Mouse (Mus musculus) urinary bladder, postnatal 14 days (tissue): Measurements from ENCODE around the gene Olfr1245.
"Not testable (repeated sequence)": the region's sequence is repeated elsewhere in the genome, so short reads cannot be mapped to it uniquely, and the experiment has no call there.

Experiments
- DNase-seq: peaks from one replicate; pipeline ENCODE4 v3.0.0; 2021; ENCODE audit warnings: low spot score

Gene Olfr1245

DNA sequence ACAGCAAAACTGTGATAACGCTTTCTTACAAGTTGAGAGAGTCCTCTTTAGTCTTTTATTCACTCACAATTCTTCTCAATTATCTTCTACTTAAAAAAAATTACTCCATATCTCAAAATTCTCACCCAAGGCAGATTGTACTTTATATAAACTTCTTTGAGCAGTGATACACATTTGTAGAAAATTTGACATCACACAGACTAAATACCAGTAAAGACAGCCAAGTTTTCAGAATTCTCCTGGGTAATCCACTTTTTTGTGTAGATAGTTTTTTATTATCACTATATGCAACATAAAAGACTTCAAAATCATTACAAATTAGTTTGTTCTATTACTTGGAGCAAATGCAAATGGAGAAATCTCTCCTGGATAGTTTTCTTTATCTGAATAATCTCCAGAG, at the start of gene Olfr1245:
Olfr1245 (minus strand) TSS at position 101 of the 400 bp plus-strand sequence.
- no peak for DNase-seq

GRCm38 (mm10) chr2:89618145-89618544, 39.9 kb upstream of the Olfr1245 start, which contains the start of gene Olfr1248:
Olfr1248 (minus strand) TSS chr2:89618245.
- DNase-seq, result not testable (repeated sequence)

DNA sequence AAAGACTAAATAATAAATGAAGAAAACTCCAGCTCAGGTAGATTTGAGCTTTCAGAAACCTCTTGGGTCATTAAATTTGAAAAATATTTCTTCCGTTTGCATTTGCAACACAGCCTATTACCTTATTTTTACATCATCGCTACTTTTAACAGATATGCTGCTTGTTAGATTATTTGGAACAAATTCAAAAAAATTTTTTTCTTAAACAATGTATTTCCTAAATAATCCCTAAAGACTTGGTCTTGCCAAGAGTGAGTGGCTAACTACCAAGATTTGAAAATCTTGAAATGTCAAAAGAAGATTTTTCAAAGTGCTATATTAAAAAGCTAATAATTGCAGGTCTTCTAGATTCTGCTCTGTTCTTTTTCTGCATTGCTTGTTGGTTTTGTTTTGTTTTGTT, 35.8 kb upstream of the Olfr1245 start, which contains the start of gene Olfr1247:
Olfr1247 (minus strand) TSS at position 101 of the 400 bp plus-strand sequence.
- DNase-seq, result no peak

DNA sequence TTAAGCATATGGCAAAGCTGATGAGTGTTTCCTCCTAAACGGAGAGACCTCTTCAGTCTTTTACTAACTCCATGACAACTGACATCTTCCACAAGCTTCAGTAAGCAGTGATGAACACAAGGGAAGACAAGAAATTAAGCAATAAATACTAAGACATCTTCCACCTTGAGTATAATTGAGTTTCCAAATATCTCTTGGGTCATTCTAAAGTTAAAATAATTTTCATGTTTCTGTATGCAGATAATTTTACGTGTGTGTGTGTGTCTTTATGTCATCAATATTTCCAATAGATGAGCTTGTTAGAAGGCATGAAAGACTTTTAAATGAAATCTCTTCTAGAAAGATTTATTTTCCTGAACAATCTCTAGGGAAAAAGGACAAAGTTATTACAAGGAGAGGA, 14.8 kb upstream of the Olfr1245 start, which contains the start of gene Olfr1246:
Olfr1246 (minus strand) TSS at position 101 of the 400 bp plus-strand sequence.
- no peak for DNase-seq

GRCm38 (mm10) chr2:89562706-89563105, 15.5 kb downstream of the Olfr1245 start:
- DNase-seq, result not testable (repeated sequence)

DNA sequence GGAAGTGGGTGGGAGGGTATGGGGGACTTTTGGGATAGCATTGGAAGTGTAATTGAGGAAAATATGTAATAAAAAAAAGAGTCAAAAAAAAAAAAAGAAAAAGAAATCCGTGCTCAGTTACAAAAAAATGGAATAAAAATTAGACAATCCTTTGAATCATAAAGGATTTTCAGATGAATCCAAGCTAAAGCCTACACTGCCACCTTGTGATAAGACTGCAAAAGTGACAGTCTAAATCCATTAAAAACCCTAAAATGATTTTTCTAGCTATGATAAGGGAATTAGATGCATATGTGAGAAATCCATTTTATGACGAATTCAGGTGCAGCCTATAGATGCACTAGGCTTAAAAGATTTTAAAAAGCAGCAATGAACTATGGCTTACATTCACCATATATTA, 33.7 kb downstream of the Olfr1245 start:
- no peak for DNase-seq

DNA sequence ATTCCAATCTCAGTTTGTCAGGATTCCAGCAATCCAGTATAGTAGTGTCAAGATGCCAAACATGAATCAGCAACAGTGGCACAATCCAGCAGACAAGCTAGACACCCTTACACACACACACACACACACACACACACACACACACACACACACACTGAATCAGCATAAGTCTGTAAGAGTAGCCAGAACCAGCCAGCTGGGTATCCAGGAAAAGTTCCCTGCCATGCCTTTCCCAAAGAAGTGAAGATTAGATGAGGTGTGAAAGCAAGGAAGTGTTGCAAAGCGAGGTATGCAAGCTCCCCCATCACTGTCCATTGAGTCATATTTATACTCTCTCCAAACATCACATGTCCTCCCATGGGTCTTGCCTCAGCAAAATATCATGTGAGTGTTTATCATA, 38.3 kb downstream of the Olfr1245 start:
- no peak for DNase-seq

DNA sequence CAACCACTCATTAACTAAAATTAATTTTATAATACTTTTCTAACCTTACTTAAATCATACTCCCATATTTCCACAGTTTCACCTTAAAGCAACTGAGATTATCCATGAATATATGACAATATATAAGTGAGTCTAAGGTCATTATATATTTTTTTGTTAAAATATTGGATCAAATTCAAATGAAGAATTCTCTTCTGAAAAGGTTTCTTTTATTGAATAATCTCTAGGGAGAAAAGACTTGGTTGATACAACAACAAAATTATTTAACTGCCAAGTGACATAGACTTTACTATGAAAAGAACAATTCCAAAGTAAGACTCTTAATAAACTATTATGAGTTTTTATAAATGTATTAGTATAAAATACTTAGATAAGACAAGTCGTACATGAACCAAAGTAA, 46.9 kb downstream of the Olfr1245 start, which contains the start of gene Olfr1243:
Olfr1243 (minus strand) TSS at position 101 of the 400 bp plus-strand sequence.
- DNase-seq, result no peak
